Mouse (Mus musculus): Measurements from ENCODE around the gene Pgk1.

GRCm38 (mm10) chrX:106219171-106220032 is 32.5 kb downstream of the Pgk1 start:
- no peak for TF ChIP-seq CTCF (IDR thresholded peaks at IDR 0.05; ENCODE audit: borderline replicate concordance, extremely low read depth, insufficient read depth, insufficient read length)
- no peak for TF ChIP-seq POLR2A (IDR thresholded peaks at IDR 0.05; ENCODE audit: borderline replicate concordance, extremely low read depth, insufficient read depth, insufficient read length, poor library complexity, severe bottlenecking)

Data from brain, embryonic 14.5 days (tissue).